Mouse (Mus musculus): ENCODE results near the gene Col25a1. TPM values are rescaled to one million over a fixed set of nuclear protein-coding genes. Genes with fewer than 3 reads are reported as not detected.

Col25a1 gene
- polyA plus RNA-seq, 1 experiment from 2014 or later = 5.2 TPM

GRCm38 (mm10) chr3:130228186-130228585 is 96.9 kb downstream of the Col25a1 start:
- Histone ChIP-seq H3K27ac (no peak overlapping the region), H3K27me3 (ENCODE audit: insufficient read depth, poor library complexity, severe bottlenecking) (no peaks in the 10 kb centered on the region), H3K4me3 (no peak overlapping the region), H3K36me3 (no peaks in the 10 kb centered on the region), H3K9me3 (no peaks in the 10 kb centered on the region), H3K4me1 (replicated peaks) (no peaks in the 10 kb centered on the region)
- 92% methylated on average over 9 of the region's 9 CpGs for WGBS
- no peak for DNase-seq (ENCODE audit: low spot score)

GRCm38 (mm10) chr3:130232944-130233343 is 101.6 kb downstream of the Col25a1 start:
- Histone ChIP-seq H3K36me3 (no peaks in the 10 kb centered on the region), H3K27ac (no peak overlapping the region), H3K9me3 (no peaks in the 10 kb centered on the region), H3K4me1 (replicated peaks) (no peaks in the 10 kb centered on the region), H3K27me3 (ENCODE audit: insufficient read depth, poor library complexity, severe bottlenecking) (no peaks in the 10 kb centered on the region), H3K4me3 (no peak overlapping the region)
- DNase-seq (ENCODE audit: low spot score) = no peak
- 94% methylated on average over 7 of the region's 7 CpGs for WGBS

- Histone ChIP-seq H3K27me3 (ENCODE audit: insufficient read depth, poor library complexity, severe bottlenecking) (no peaks in the 10 kb centered on the region), H3K36me3 (no peaks in the 10 kb centered on the region), H3K4me3 (no peak overlapping the region), H3K27ac (no peak overlapping the region), H3K4me1 (replicated peaks) (no peaks in the 10 kb centered on the region), H3K9me3 (no peaks in the 10 kb centered on the region)
- WGBS = 92% methylated on average over 1 of the region's 1 CpGs
- DNase-seq (ENCODE audit: low spot score) = no peak
Measured at GRCm38 (mm10) chr3:130235233-130235632, 103.9 kb downstream of the Col25a1 start.

GRCm38 (mm10) chr3:130236129-130236528 is 104.8 kb downstream of the Col25a1 start:
- H3K36me3 ChIP-seq = no peaks in the 10 kb centered on the region
- DNase-seq (ENCODE audit: low spot score) = no peak
- WGBS = 84% methylated on average over 7 of the region's 7 CpGs
- H3K27ac ChIP-seq = no peak overlapping the region
- H3K4me1 ChIP-seq (replicated peaks) = no peaks in the 10 kb centered on the region
- no peaks in the 10 kb centered on the region for H3K9me3 ChIP-seq
- no peak overlapping the region for H3K4me3 ChIP-seq
- no peaks in the 10 kb centered on the region for H3K27me3 ChIP-seq (ENCODE audit: insufficient read depth, poor library complexity, severe bottlenecking)

- Histone ChIP-seq H3K4me3 (no peak overlapping the region), H3K36me3 (no peaks in the 10 kb centered on the region), H3K4me1 (replicated peaks) (no peaks in the 10 kb centered on the region), H3K27me3 (ENCODE audit: insufficient read depth, poor library complexity, severe bottlenecking) (no peaks in the 10 kb centered on the region), H3K9me3 (no peaks in the 10 kb centered on the region), H3K27ac (no peak overlapping the region)
- no peak for DNase-seq (ENCODE audit: low spot score)
- WGBS = 72% methylated on average over 1 of the region's 1 CpGs
Measured at GRCm38 (mm10) chr3:130237852-130238251, 106.6 kb downstream of the Col25a1 start.

- Histone ChIP-seq H3K4me1 (replicated peaks) (no peaks in the 10 kb centered on the region), H3K27ac (no peak overlapping the region), H3K9me3 (no peaks in the 10 kb centered on the region), H3K36me3 (no peaks in the 10 kb centered on the region), H3K27me3 (ENCODE audit: insufficient read depth, poor library complexity, severe bottlenecking) (no peaks in the 10 kb centered on the region), H3K4me3 (no peak overlapping the region)
- 93% methylated on average over 4 of the region's 4 CpGs for WGBS
- no peak for DNase-seq (ENCODE audit: low spot score)
Measured at GRCm38 (mm10) chr3:130241924-130242323, 110.6 kb downstream of the Col25a1 start.

GRCm38 (mm10) chr3:130242647-130243296 is 111.5 kb downstream of the Col25a1 start:
- Histone ChIP-seq H3K27me3 (ENCODE audit: insufficient read depth, poor library complexity, severe bottlenecking) (no peaks in the 10 kb centered on the region), H3K4me1 (replicated peaks) (no peaks in the 10 kb centered on the region), H3K9me3 (no peaks in the 10 kb centered on the region), H3K27ac (no peak overlapping the region), H3K36me3 (no peaks in the 10 kb centered on the region), H3K4me3 (no peak overlapping the region)
- 78% methylated on average over 8 of the region's 8 CpGs for WGBS
- no peak for DNase-seq (ENCODE audit: low spot score)

- no peak overlapping the region for H3K4me3 ChIP-seq
- 89% methylated on average over 7 of the region's 7 CpGs for WGBS
- no peaks in the 10 kb centered on the region for H3K36me3 ChIP-seq
- DNase-seq (ENCODE audit: low spot score) = no peak
- H3K27ac ChIP-seq = no peak overlapping the region
- H3K27me3 ChIP-seq (ENCODE audit: insufficient read depth, poor library complexity, severe bottlenecking) = no peaks in the 10 kb centered on the region
- H3K9me3 ChIP-seq = no peaks in the 10 kb centered on the region
- H3K4me1 ChIP-seq (replicated peaks) = no peaks in the 10 kb centered on the region
Measured at GRCm38 (mm10) chr3:130252355-130252754, 121.1 kb downstream of the Col25a1 start.

- Histone ChIP-seq H3K36me3 (no peaks in the 10 kb centered on the region), H3K27ac (no peak overlapping the region), H3K9me3 (peaks cover 4% of the 10 kb centered on the region; the same call in 1 of the 2 replicates), H3K27me3 (ENCODE audit: insufficient read depth, poor library complexity, severe bottlenecking) (no peaks in the 10 kb centered on the region), H3K4me1 (replicated peaks) (no peaks in the 10 kb centered on the region), H3K4me3 (no peak overlapping the region)
- WGBS = 95% methylated on average over 3 of the region's 3 CpGs
- DNase-seq (ENCODE audit: low spot score) = no peak
Measured at GRCm38 (mm10) chr3:130256059-130256458, 124.8 kb downstream of the Col25a1 start.

GRCm38 (mm10) chr3:130256610-130257009 is 125.3 kb downstream of the Col25a1 start:
- Histone ChIP-seq H3K36me3 (no peaks in the 10 kb centered on the region), H3K9me3 (peaks cover 4% of the 10 kb centered on the region; the same call in 1 of the 2 replicates), H3K4me1 (replicated peaks) (no peaks in the 10 kb centered on the region), H3K4me3 (no peak overlapping the region), H3K27me3 (ENCODE audit: insufficient read depth, poor library complexity, severe bottlenecking) (no peaks in the 10 kb centered on the region), H3K27ac (no peak overlapping the region)
- WGBS = 89% methylated on average over 7 of the region's 7 CpGs
- DNase-seq (ENCODE audit: low spot score) = no peak

GRCm38 (mm10) chr3:130259670-130260069 is 128.4 kb downstream of the Col25a1 start:
- 92% methylated on average over 2 of the region's 2 CpGs for WGBS
- H3K27ac ChIP-seq = no peak overlapping the region
- H3K4me1 ChIP-seq (replicated peaks) = no peaks in the 10 kb centered on the region
- H3K36me3 ChIP-seq = no peaks in the 10 kb centered on the region
- H3K27me3 ChIP-seq (ENCODE audit: insufficient read depth, poor library complexity, severe bottlenecking) = no peaks in the 10 kb centered on the region
- H3K4me3 ChIP-seq = no peak overlapping the region
- no peak for DNase-seq (ENCODE audit: low spot score)
- peaks cover 4% of the 10 kb centered on the region; the same call in 1 of the 2 replicates for H3K9me3 ChIP-seq

GRCm38 (mm10) chr3:130260316-130260715 is 129.0 kb downstream of the Col25a1 start:
- peaks cover 4% of the 10 kb centered on the region; the same call in 1 of the 2 replicates for H3K9me3 ChIP-seq
- H3K27ac ChIP-seq = no peak overlapping the region
- no peak for DNase-seq (ENCODE audit: low spot score)
- no peaks in the 10 kb centered on the region for H3K36me3 ChIP-seq
- no peaks in the 10 kb centered on the region for H3K27me3 ChIP-seq (ENCODE audit: insufficient read depth, poor library complexity, severe bottlenecking)
- 91% methylated on average over 2 of the region's 2 CpGs for WGBS
- no peak overlapping the region for H3K4me3 ChIP-seq
- no peaks in the 10 kb centered on the region for H3K4me1 ChIP-seq (replicated peaks)

- Histone ChIP-seq H3K27ac (no peak overlapping the region), H3K4me1 (replicated peaks) (no peaks in the 10 kb centered on the region), H3K9me3 (no peaks in the 10 kb centered on the region), H3K4me3 (no peak overlapping the region), H3K36me3 (no peaks in the 10 kb centered on the region), H3K27me3 (ENCODE audit: insufficient read depth, poor library complexity, severe bottlenecking) (no peaks in the 10 kb centered on the region)
- no peak for DNase-seq (ENCODE audit: low spot score)
- 89% methylated on average over 9 of the region's 9 CpGs for WGBS
Measured at GRCm38 (mm10) chr3:130265104-130265503, 133.8 kb downstream of the Col25a1 start.

- Histone ChIP-seq H3K27me3 (ENCODE audit: insufficient read depth, poor library complexity, severe bottlenecking) (no peaks in the 10 kb centered on the region), H3K4me1 (replicated peaks) (no peaks in the 10 kb centered on the region), H3K36me3 (no peaks in the 10 kb centered on the region), H3K9me3 (no peaks in the 10 kb centered on the region), H3K4me3 (no peak overlapping the region), H3K27ac (no peak overlapping the region)
- DNase-seq (ENCODE audit: low spot score) = no peak
- WGBS = 90% methylated on average over 3 of the region's 3 CpGs
Measured at GRCm38 (mm10) chr3:130270509-130270908, 139.2 kb downstream of the Col25a1 start.

Measured in hindbrain, embryonic 10.5 days (tissue).